Mouse (Mus musculus): ENCODE measurements at regions not wholly inside any gene's neighbourhood (a gene's known extent, or its start where the extent isn't known, plus 50 kb on each side); places are given as distances from the start of the nearest gene placed in this dataset.

GRCm38 (mm10) chr3:143384357-143384756, 502.6 kb upstream of the Pkn2 start:
- Histone ChIP-seq H3K4me1 (no peaks in the 10 kb centered on the region), H3K4me3 (no peak overlapping the region), H3K36me3 (no peaks in the 10 kb centered on the region), H3K9me3 (replicated peaks) (no peaks in the 10 kb centered on the region), H3K27me3 (ENCODE audit: low read depth, poor library complexity, severe bottlenecking) (no peaks in the 10 kb centered on the region), H3K27ac (no peak overlapping the region)
- DNase-seq (ENCODE audit: low spot score) = no peak
- 82% methylated on average over 1 of the region's 1 CpGs for WGBS

GRCm38 (mm10) chr3:143379193-143379592, 497.4 kb upstream of the Pkn2 start:
- Histone ChIP-seq H3K4me1 (peaks cover 8% of the 10 kb centered on the region; the same call in 1 of the 2 replicates), H3K4me3 (no peak overlapping the region), H3K9me3 (replicated peaks) (no peaks in the 10 kb centered on the region), H3K27me3 (ENCODE audit: low read depth, poor library complexity, severe bottlenecking) (no peaks in the 10 kb centered on the region), H3K36me3 (no peaks in the 10 kb centered on the region), H3K27ac (no peak overlapping the region)
- 19% methylated on average over 13 of the region's 13 CpGs for WGBS
- DNase-seq (ENCODE audit: low spot score) = peak; percentile 80

- Histone ChIP-seq H3K36me3 (no peaks in the 10 kb centered on the region), H3K4me3 (no peak overlapping the region), H3K4me1 (peaks cover 8% of the 10 kb centered on the region; the same call in 1 of the 2 replicates), H3K27ac (no peak overlapping the region), H3K9me3 (replicated peaks) (no peaks in the 10 kb centered on the region), H3K27me3 (ENCODE audit: low read depth, poor library complexity, severe bottlenecking) (no peaks in the 10 kb centered on the region)
- 93% methylated on average over 5 of the region's 5 CpGs for WGBS
- no peak for DNase-seq (ENCODE audit: low spot score)
These were observed 495.6 kb upstream of the Pkn2 start for GRCm38 (mm10) chr3:143377446-143377845.

GRCm38 (mm10) chr3:143375527-143376061, 493.8 kb upstream of the Pkn2 start:
- DNase-seq (ENCODE audit: low spot score) = no peak
- Histone ChIP-seq H3K9me3 (replicated peaks) (no peaks in the 10 kb centered on the region), H3K4me1 (peaks cover 8% of the 10 kb centered on the region; the same call in 1 of the 2 replicates), H3K27me3 (ENCODE audit: low read depth, poor library complexity, severe bottlenecking) (no peaks in the 10 kb centered on the region), H3K36me3 (no peaks in the 10 kb centered on the region), H3K4me3 (no peak overlapping the region), H3K27ac (no peak overlapping the region)
- 66% methylated on average over 10 of the region's 10 CpGs for WGBS

- WGBS = 94% methylated on average over 1 of the region's 1 CpGs
- Histone ChIP-seq H3K4me3 (no peak overlapping the region), H3K27me3 (ENCODE audit: low read depth, poor library complexity, severe bottlenecking) (no peaks in the 10 kb centered on the region), H3K27ac (no peak overlapping the region), H3K36me3 (no peaks in the 10 kb centered on the region), H3K9me3 (replicated peaks) (no peaks in the 10 kb centered on the region), H3K4me1 (peaks cover 8% of the 10 kb centered on the region; the same call in 1 of the 2 replicates)
- no peak for DNase-seq (ENCODE audit: low spot score)
These were observed 491.7 kb upstream of the Pkn2 start for GRCm38 (mm10) chr3:143373501-143373900.

GRCm38 (mm10) chr3:143369002-143369401, 487.2 kb upstream of the Pkn2 start:
- Histone ChIP-seq H3K27ac (no peak overlapping the region), H3K4me1 (no peaks in the 10 kb centered on the region), H3K36me3 (no peaks in the 10 kb centered on the region), H3K4me3 (no peak overlapping the region), H3K9me3 (replicated peaks) (no peaks in the 10 kb centered on the region), H3K27me3 (ENCODE audit: low read depth, poor library complexity, severe bottlenecking) (no peaks in the 10 kb centered on the region)
- DNase-seq (ENCODE audit: low spot score) = no peak
- WGBS = 89% methylated on average over 1 of the region's 1 CpGs

- Histone ChIP-seq H3K27me3 (ENCODE audit: low read depth, poor library complexity, severe bottlenecking) (no peaks in the 10 kb centered on the region), H3K4me1 (no peaks in the 10 kb centered on the region), H3K27ac (no peak overlapping the region), H3K36me3 (no peaks in the 10 kb centered on the region), H3K4me3 (no peak overlapping the region), H3K9me3 (replicated peaks) (no peaks in the 10 kb centered on the region)
- DNase-seq (ENCODE audit: low spot score) = no peak
- 88% methylated on average over 7 of the region's 7 CpGs for WGBS
These were observed 458.2 kb upstream of the Pkn2 start for GRCm38 (mm10) chr3:143340032-143340431.

GRCm38 (mm10) chr3:143333339-143333738, 451.5 kb upstream of the Pkn2 start:
- Histone ChIP-seq H3K4me3 (no peak overlapping the region), H3K27ac (no peak overlapping the region), H3K4me1 (no peaks in the 10 kb centered on the region), H3K36me3 (no peaks in the 10 kb centered on the region), H3K27me3 (ENCODE audit: low read depth, poor library complexity, severe bottlenecking) (no peaks in the 10 kb centered on the region), H3K9me3 (replicated peaks) (no peaks in the 10 kb centered on the region)
- WGBS = 90% methylated on average over 3 of the region's 3 CpGs
- no peak for DNase-seq (ENCODE audit: low spot score)

GRCm38 (mm10) chr3:143328521-143328920, 446.7 kb upstream of the Pkn2 start:
- H3K27ac ChIP-seq = no peak overlapping the region
- DNase-seq (ENCODE audit: low spot score) = no peak
- no peaks in the 10 kb centered on the region for H3K36me3 ChIP-seq
- no peaks in the 10 kb centered on the region for H3K4me1 ChIP-seq
- H3K27me3 ChIP-seq (ENCODE audit: low read depth, poor library complexity, severe bottlenecking) = no peaks in the 10 kb centered on the region
- H3K4me3 ChIP-seq = no peak overlapping the region
- H3K9me3 ChIP-seq (replicated peaks) = no peaks in the 10 kb centered on the region

GRCm38 (mm10) chr3:143327652-143328051, 445.8 kb upstream of the Pkn2 start:
- H3K4me3 ChIP-seq = no peak overlapping the region
- no peaks in the 10 kb centered on the region for H3K4me1 ChIP-seq
- no peaks in the 10 kb centered on the region for H3K27me3 ChIP-seq (ENCODE audit: low read depth, poor library complexity, severe bottlenecking)
- no peaks in the 10 kb centered on the region for H3K36me3 ChIP-seq
- H3K27ac ChIP-seq = no peak overlapping the region
- 71% methylated on average over 4 of the region's 4 CpGs for WGBS
- DNase-seq (ENCODE audit: low spot score) = no peak
- no peaks in the 10 kb centered on the region for H3K9me3 ChIP-seq (replicated peaks)

GRCm38 (mm10) chr3:143316457-143316856, 434.7 kb upstream of the Pkn2 start:
- no peak for DNase-seq (ENCODE audit: low spot score)
- Histone ChIP-seq H3K36me3 (no peaks in the 10 kb centered on the region), H3K27ac (no peak overlapping the region), H3K9me3 (replicated peaks) (no peaks in the 10 kb centered on the region), H3K4me3 (no peak overlapping the region), H3K4me1 (0 out of 2 replicates have a peak, but pooled peaks cover 3% of the 10 kb centered on the region), H3K27me3 (ENCODE audit: low read depth, poor library complexity, severe bottlenecking) (no peaks in the 10 kb centered on the region)
- 83% methylated on average over 7 of the region's 7 CpGs for WGBS

GRCm38 (mm10) chr3:143291793-143292192, 410.0 kb upstream of the Pkn2 start:
- H3K4me3 ChIP-seq = no peak overlapping the region
- no peaks in the 10 kb centered on the region for H3K27me3 ChIP-seq (ENCODE audit: low read depth, poor library complexity, severe bottlenecking)
- no peaks in the 10 kb centered on the region for H3K4me1 ChIP-seq
- no peak for DNase-seq (ENCODE audit: low spot score)
- WGBS = 88% methylated on average over 4 of the region's 4 CpGs
- H3K27ac ChIP-seq = no peak overlapping the region
- no peaks in the 10 kb centered on the region for H3K9me3 ChIP-seq (replicated peaks)
- no peaks in the 10 kb centered on the region for H3K36me3 ChIP-seq

GRCm38 (mm10) chr3:143264132-143264531, 382.3 kb upstream of the Pkn2 start:
- no peak for DNase-seq (ENCODE audit: low spot score)
- no peak overlapping the region for H3K4me3 ChIP-seq
- H3K36me3 ChIP-seq = no peaks in the 10 kb centered on the region
- no peaks in the 10 kb centered on the region for H3K9me3 ChIP-seq (replicated peaks)
- no peak overlapping the region for H3K27ac ChIP-seq
- H3K27me3 ChIP-seq (ENCODE audit: low read depth, poor library complexity, severe bottlenecking) = no peaks in the 10 kb centered on the region
- whole genome bisulfite sequencing = 94% methylated on average over 6 of the region's 6 CpGs
- H3K4me1 ChIP-seq = no peaks in the 10 kb centered on the region

- Histone ChIP-seq H3K4me1 (no peaks in the 10 kb centered on the region), H3K36me3 (no peaks in the 10 kb centered on the region), H3K27ac (no peak overlapping the region), H3K9me3 (replicated peaks) (no peaks in the 10 kb centered on the region), H3K4me3 (no peak overlapping the region), H3K27me3 (ENCODE audit: low read depth, poor library complexity, severe bottlenecking) (no peaks in the 10 kb centered on the region)
- WGBS = 90% methylated on average over 1 of the region's 1 CpGs
- DNase-seq (ENCODE audit: low spot score) = no peak
These were observed 370.8 kb upstream of the Pkn2 start for GRCm38 (mm10) chr3:143252643-143253042.

Data from limb, embryonic 10.5 days (tissue).